Mouse (Mus musculus) liver, embryonic 11.5 days (tissue): Measurements from ENCODE around the gene Fgfr2. TPM values are rescaled to one million over a fixed set of nuclear protein-coding genes. Genes with fewer than 3 reads are reported as not detected.

Experiments
- ATAC-seq: fragments of 200-750 bp; cut with Nextera tagmentation; replicated peaks from 2 replicates; pipeline ENCODE4 v1.8.0; 2017; ENCODE audit warnings: moderate number of reproducible peaks, mild to moderate bottlenecking, moderate TSS enrichment, moderate library complexity; ENCODE audit not compliant: low FRiP score
- DNase-seq: peaks from one replicate; pipeline ENCODE4 v3.0.0-alpha.2; 2017; ENCODE audit warnings: low spot score
- H3K27ac ChIP-seq: fragments of 300-500 bp; sonication (generic); 2 replicates; pipeline ENCODE4 v1.5.1; 2014; ENCODE audit warnings: mild to moderate bottlenecking, low read depth, low read length, control low read depth
- H3K27me3 ChIP-seq: fragments of 300-500 bp; sonication (generic); replicated peaks from 2 replicates; pipeline ENCODE4 v1.6.1; 2014; ENCODE audit warnings: low read length, mixed read lengths; ENCODE audit not compliant: control insufficient read depth, insufficient read depth
- H3K36me3 ChIP-seq: fragments of 300-500 bp; sonication (generic); 2 replicates; pipeline ENCODE4 v1.6.1; 2014; ENCODE audit warnings: mild to moderate bottlenecking, low read length, moderate library complexity, mixed read lengths; ENCODE audit not compliant: control insufficient read depth, insufficient read depth
- H3K4me1 ChIP-seq: fragments of 300-500 bp; sonication (generic); replicated peaks from 2 replicates; pipeline ENCODE4 v1.6.1; 2014; ENCODE audit warnings: low read length, mixed read lengths; ENCODE audit not compliant: control insufficient read depth, insufficient read depth
- H3K4me2 ChIP-seq: fragments of 300-500 bp; sonication (generic); 2 replicates; pipeline ENCODE4 v1.6.1; 2014; ENCODE audit warnings: mild to moderate bottlenecking, control low read depth, moderate library complexity
- H3K4me3 ChIP-seq: fragments of 300-500 bp; sonication (generic); 2 replicates; pipeline ENCODE4 v1.5.1; 2014; ENCODE audit warnings: low read depth, low read length, control low read depth
- H3K9ac ChIP-seq: fragments of 300-500 bp; sonication (generic); 2 replicates; pipeline ENCODE4 v1.6.1; 2014; ENCODE audit warnings: low read depth, low read length, control low read depth
- H3K9me3 ChIP-seq: fragments of 300-500 bp; sonication (generic); 2 replicates; pipeline ENCODE4 v1.6.1; 2016; ENCODE audit warnings: low read length, inconsistent platforms, mixed read lengths; ENCODE audit not compliant: control insufficient read depth
- WGBS: fragments of 180-500 bp; shearing (Covaris S2); extraction: QIAGEN DNeasy Blood & Tissue Kit; methylation state at CpG from one replicate; pipeline ENCODE4 v1.1.7; 2014; 5-methylcytosine and 5-hydroxymethylcytosine counted together
- polyA plus RNA-seq: library from polyadenylated mRNA; unstranded; fragments of >200 nt; fragmentation: Nextera tagmentation; extraction: Ambion mirVana; gene quantifications from 2 replicates; pipeline ENCODE4 v1.2.1, GENCODE M21; 2014

Gene Fgfr2
- polyA plus RNA-seq, 1 experiment from 2014 or later: 32.6 TPM

DNA sequence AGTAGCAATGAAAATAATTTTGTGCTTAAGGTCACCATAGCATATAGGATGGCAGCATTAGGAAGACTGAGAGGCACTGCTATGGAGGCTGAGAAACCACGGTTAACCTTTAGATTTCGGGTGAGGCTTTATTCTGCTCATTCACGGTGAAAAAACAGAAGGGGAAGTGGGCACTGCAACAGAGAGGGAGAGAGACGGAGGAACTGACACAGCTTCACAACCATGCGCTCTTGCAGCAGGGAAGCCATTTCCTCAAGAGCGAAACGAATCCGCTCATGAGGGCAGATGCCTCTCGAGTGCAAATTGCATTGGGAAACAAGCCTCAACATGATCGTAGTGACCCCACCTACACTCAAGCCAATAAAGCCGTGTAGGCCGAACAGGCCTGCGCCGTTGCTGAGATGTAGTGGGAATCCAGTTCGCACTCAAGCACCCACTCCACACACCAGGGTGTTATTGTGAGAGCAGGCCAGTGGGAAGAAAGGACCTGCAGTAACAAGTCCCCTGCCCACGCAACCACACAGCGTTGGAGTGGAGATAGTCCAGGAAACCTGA lies 2275.9 kb downstream of the Fgfr2 start:
- no peaks in the 10 kb centered on the region for H3K36me3 ChIP-seq
- WGBS: 74% methylated on average over 17 of the region's 17 CpGs

DNA sequence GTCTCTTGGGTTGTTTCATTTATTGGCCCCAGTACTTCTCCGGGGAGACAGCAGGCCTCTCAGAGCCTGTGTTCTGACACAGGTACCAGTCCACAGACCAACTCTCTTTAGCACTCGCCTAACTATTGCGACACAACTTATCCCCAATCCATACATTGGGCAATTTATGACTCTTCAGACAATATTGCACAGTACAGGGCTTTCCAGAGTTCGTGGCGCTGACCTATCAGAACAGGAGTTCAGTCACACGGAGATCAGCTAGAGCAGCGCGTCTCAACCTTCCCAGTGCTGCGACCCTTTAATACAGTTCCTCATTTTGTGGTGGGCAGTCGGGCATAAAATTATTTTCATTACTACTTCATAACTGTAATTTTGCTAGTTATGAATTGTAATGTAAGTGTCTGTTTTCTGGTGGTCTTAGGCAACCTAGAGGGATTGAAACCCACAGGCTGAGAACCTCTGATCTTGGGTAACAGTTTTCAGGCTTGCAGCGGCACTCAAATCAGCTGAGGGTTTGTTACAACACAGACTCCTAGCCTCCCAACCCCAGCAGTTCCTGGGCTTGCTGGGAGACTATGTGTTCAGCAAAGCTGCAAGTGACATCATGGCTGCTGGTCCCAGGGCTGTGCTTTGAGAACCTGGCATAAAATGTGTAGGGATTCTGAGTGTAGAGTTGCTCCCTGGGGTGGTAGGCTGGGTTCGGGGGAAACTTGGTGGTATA lies 2283.6 kb downstream of the Fgfr2 start:
- DNase-seq (no peak), ATAC-seq (no peak)
- no peak overlapping the region for H3K4me3 ChIP-seq
- no peaks in the 10 kb centered on the region for H3K9me3 ChIP-seq
- 80% methylated on average over 12 of the region's 12 CpGs for WGBS
- no peaks in the 10 kb centered on the region for H3K36me3 ChIP-seq
- no peak overlapping the region for H3K4me2 ChIP-seq
- peaks cover 3% of the 10 kb centered on the region for H3K4me1 ChIP-seq
- no peak overlapping the region for H3K27ac ChIP-seq
- H3K27me3 ChIP-seq: no peaks in the 10 kb centered on the region
- no peak overlapping the region for H3K9ac ChIP-seq

More for the DNA sequence above, 2275.9 kb downstream of the Fgfr2 start:
- Histone ChIP-seq H3K4me3 (no peak overlapping the region), H3K4me1 (no peaks in the 10 kb centered on the region), H3K9me3 (no peaks in the 10 kb centered on the region), H3K9ac (no peak overlapping the region), H3K27me3 (no peaks in the 10 kb centered on the region), H3K27ac (no peak overlapping the region), H3K4me2 (no peak overlapping the region)
- no peak for ATAC-seq
- DNase-seq: no peak

DNA sequence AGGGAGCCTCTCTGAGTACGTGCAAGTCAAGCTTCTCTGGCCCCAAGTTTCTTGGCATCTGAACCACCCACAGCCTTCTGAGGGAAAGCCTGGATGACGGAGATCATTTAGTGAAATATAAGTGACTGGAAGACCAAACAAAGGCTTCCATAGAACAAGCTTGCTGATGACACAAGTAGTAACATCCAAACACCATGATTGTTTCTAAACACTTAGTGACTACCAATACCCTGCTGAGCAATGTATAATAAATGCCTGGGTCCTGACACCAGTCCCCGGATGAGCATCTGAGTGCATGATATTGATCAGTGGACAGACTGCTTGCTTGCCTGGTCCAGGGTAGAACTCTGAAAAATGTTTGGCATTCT lies 2284.5 kb downstream of the Fgfr2 start:
- peaks cover 2% of the 10 kb centered on the region; the same call in 1 of the 2 replicates for H3K27me3 ChIP-seq
- no peak for DNase-seq
- WGBS: 81% methylated on average over 3 of the region's 3 CpGs
- H3K4me3 ChIP-seq: no peak overlapping the region
- H3K36me3 ChIP-seq: no peaks in the 10 kb centered on the region
- no peaks in the 10 kb centered on the region for H3K9me3 ChIP-seq
- ATAC-seq: no peak
- no peak overlapping the region for H3K4me2 ChIP-seq
- no peak overlapping the region for H3K9ac ChIP-seq
- H3K4me1 ChIP-seq: peaks cover 3% of the 10 kb centered on the region
- H3K27ac ChIP-seq: no peak overlapping the region

DNA sequence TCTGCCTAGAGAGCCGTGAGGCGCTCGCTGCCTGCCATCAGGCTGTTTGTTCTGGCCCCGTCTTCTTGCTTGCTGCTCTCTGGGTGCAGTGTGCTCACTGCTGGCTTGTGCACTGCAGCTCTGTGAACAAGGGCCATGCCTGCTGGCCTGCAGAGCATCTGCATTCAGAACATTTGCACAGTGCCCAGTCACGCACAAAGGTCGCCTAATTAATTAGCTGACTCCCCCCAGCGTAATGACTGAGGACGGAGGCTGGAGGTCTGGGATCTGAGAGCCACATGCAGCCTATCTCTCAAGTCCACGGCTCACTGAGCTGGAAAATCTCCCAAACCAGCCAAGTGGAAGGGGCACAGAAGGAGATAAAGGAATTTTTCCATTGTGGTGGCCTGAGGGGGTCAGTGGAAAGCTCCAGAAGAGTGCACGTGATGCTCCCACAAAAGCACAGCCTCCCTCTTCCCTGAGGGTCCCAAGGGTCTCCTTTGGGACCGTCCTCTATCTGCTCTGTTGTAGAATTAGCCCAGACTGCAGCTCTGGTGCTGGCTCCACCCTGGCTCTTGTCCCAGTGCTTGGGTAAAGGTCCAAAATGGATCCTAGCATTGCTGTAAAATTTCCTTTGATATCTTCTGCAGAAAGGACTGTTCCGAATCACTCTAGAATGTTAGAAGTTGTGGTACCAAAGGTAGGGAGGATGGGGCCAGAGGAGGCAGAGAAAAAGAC lies 2285.1 kb downstream of the Fgfr2 start:
- no peaks in the 10 kb centered on the region for H3K9me3 ChIP-seq
- ATAC-seq: no peak
- no peak overlapping the region for H3K4me3 ChIP-seq
- no peak overlapping the region for H3K9ac ChIP-seq
- no peak overlapping the region for H3K27ac ChIP-seq
- 65% methylated on average over 12 of the region's 12 CpGs for WGBS
- no peaks in the 10 kb centered on the region for H3K36me3 ChIP-seq
- DNase-seq: no peak
- H3K4me2 ChIP-seq: no peak overlapping the region
- H3K27me3 ChIP-seq: peaks cover 2% of the 10 kb centered on the region; the same call in 1 of the 2 replicates
- peaks cover 3% of the 10 kb centered on the region for H3K4me1 ChIP-seq

DNA sequence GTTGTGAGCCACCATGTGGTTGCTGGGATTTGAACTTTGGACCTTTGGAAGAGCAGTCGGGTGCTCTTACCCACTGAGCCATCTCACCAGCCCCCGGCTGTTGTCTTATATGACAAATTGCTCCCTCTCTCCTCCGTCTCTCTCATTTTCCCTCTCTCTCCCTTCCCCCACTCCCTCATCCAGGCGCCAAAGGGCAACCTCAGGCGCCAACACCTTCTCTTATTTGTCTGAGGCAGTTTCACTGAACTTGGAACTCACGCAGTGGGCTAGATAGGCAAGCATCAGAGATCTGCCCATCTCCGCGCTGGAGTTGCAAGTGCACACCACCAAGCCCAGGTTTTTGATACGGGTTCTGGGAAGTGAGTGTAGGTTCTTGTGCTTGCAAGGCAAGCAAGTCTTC lies 2287.1 kb downstream of the Fgfr2 start:
- H3K9ac ChIP-seq: no peak overlapping the region
- H3K27ac ChIP-seq: no peak overlapping the region
- ATAC-seq (no peak), DNase-seq (no peak)
- no peaks in the 10 kb centered on the region for H3K9me3 ChIP-seq
- H3K36me3 ChIP-seq: no peaks in the 10 kb centered on the region
- H3K4me1 ChIP-seq: peaks cover 3% of the 10 kb centered on the region
- H3K27me3 ChIP-seq: peaks cover 2% of the 10 kb centered on the region; the same call in 1 of the 2 replicates
- no peak overlapping the region for H3K4me3 ChIP-seq
- WGBS: 77% methylated on average over 9 of the region's 9 CpGs
- no peak overlapping the region for H3K4me2 ChIP-seq

DNA sequence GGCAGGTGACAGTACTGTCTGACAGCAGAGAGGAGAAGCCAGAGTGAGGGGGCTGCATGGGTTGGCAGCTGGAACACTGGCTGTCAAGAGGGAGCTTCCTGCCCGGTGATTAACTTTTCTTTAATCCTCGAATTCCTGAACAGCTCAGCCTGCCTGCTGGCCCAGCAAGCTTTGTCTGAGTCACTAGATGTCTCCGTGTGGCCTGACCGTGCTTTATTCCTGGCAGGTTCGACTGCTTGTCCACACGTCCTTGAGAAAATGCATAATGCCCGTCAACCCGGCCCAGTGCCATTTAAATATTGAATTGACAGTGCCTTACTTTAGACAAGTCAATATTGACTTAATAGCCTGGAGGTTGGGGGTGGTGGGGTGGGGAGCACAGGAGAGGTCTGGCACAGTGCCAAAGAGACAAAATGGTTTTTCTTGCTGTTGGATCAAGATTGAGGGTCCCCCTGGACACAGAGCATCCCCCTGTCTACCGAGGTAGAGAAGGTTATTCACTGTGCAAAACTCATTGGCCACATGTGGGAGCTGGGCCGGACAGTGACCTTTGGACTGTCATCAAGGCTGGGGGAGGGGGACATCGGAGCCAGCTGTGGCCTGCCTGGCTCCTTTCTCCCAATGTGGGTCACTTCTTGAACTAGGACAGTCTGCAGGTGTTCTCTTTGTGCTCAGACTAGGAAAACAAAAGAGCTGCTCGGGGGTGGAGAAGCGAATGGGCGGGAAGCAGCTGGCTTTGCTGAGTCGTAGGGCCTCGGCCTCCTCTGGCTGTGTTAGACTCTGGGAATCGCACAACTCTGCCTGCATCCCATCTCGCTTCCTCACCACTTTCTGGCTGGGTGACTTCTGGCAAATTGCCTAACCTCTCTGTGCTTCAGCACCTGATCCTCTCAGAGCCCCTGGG lies 2287.9 kb downstream of the Fgfr2 start:
- ATAC-seq (no peak), DNase-seq (peak; percentile 62)
- H3K27me3 ChIP-seq: peaks cover 2% of the 10 kb centered on the region; the same call in 1 of the 2 replicates
- H3K9ac ChIP-seq: no peak overlapping the region
- H3K4me2 ChIP-seq: peak overlapping the region; percentile 22
- peak overlapping the region; percentile 28 for H3K27ac ChIP-seq
- H3K36me3 ChIP-seq: no peaks in the 10 kb centered on the region
- WGBS: 43% methylated on average over 18 of the region's 18 CpGs
- no peak overlapping the region for H3K4me3 ChIP-seq
- H3K9me3 ChIP-seq: no peaks in the 10 kb centered on the region
- H3K4me1 ChIP-seq: peaks cover 3% of the 10 kb centered on the region

DNA sequence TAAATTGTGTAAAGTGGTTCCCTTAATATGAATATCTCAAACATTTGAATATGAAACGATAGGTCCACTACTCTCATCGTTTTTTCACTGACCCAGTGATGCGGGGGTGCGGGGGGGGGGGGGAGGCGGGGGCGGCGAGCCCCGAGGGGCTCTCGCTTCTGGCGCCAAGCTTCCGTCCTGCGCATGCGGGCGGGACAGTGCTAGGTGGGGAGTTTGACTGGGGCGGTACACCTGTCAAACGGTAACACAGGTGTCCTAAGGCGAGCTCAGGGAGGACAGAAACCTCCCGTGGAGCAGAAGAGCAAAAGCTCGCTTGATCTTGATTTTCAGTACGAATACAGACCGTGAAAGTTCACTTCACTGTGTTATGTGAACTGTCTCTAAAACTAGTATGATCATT lies 2288.9 kb downstream of the Fgfr2 start:
- peak; percentile 100 for ATAC-seq
- Histone ChIP-seq H3K9me3 (no peaks in the 10 kb centered on the region), H3K4me3 (no peak overlapping the region), H3K4me1 (peaks cover 3% of the 10 kb centered on the region), H3K27me3 (peaks cover 2% of the 10 kb centered on the region; the same call in 1 of the 2 replicates), H3K9ac (no peak overlapping the region), H3K4me2 (no peak overlapping the region), H3K27ac (0 out of 2 replicates have a peak overlapping the region, but pooled peaks have one; percentile 1), H3K36me3 (no peaks in the 10 kb centered on the region)
- DNase-seq: peak; percentile 100
- WGBS: 28% methylated on average over 20 of the region's 21 CpGs

DNA sequence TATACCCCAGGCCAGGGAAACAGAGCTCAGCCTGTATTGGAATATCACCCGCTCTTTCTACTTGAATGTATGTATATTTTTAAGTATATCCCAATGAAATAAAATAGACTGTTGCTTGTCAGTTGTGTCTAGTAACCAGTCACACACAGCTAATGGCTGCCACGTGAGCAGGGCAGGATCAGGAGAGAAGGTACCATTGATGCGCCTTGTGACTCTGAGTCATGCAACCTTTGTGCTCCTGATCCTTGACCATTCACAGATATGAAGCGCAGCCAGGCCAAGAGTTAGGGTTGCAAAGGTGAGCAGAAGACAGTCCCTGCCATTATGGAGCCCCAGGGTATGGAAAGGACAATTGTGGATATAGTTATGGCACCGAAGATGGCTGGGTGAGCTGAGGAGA lies 2291.6 kb downstream of the Fgfr2 start:
- no peak overlapping the region for H3K27ac ChIP-seq
- ATAC-seq: no peak
- DNase-seq: no peak
- H3K4me1 ChIP-seq: peaks cover 3% of the 10 kb centered on the region
- no peaks in the 10 kb centered on the region for H3K9me3 ChIP-seq
- H3K36me3 ChIP-seq: no peaks in the 10 kb centered on the region
- H3K9ac ChIP-seq: no peak overlapping the region
- no peak overlapping the region for H3K4me2 ChIP-seq
- 85% methylated on average over 5 of the region's 5 CpGs for WGBS
- H3K4me3 ChIP-seq: no peak overlapping the region
- peaks cover 2% of the 10 kb centered on the region; the same call in 1 of the 2 replicates for H3K27me3 ChIP-seq
